Mouse (Mus musculus) G1E (cell line): Measurements from ENCODE around the gene Gprin3. TPM values are rescaled to one million over a fixed set of nuclear protein-coding genes. Genes with fewer than 3 reads are reported as not detected.
"Not testable (repeated sequence)": the region's sequence is repeated elsewhere in the genome, so short reads cannot be mapped to it uniquely, and the experiment has no call there.

Source experiments
- ATAC-seq: 2 replicates; pipeline ENCODE4 v1.8.0; 2016; ENCODE audit warnings: mild to moderate bottlenecking; ENCODE audit not compliant: insufficient number of reproducible peaks, poor library complexity, low FRiP score, severe bottlenecking; ENCODE audit errors: extremely low read depth
- DNase-seq: peaks from one replicate; pipeline ENCODE4 v3.0.0; 2012; ENCODE audit warnings: low spot score
- H3K27me3 ChIP-seq: 2 replicates; pipeline ENCODE4 v1.6.1; 2012; ENCODE audit warnings: mild to moderate bottlenecking, low read length, inconsistent platforms; ENCODE audit not compliant: insufficient read depth
- H3K36me3 ChIP-seq: replicated peaks from 2 replicates; pipeline ENCODE3; 2012; ENCODE audit warnings: mild to moderate bottlenecking, inconsistent platforms
- H3K4me1 ChIP-seq: 2 replicates; pipeline ENCODE4 v1.6.1; 2012; ENCODE audit warnings: low read depth, low read length, inconsistent platforms, mixed read lengths; ENCODE audit not compliant: insufficient read depth
- H3K4me3 ChIP-seq: 2 replicates; pipeline ENCODE4 v1.5.1; 2012; ENCODE audit warnings: low read depth, mild to moderate bottlenecking, inconsistent platforms, low read length, moderate library complexity, mixed read lengths
- H3K9me3 ChIP-seq: replicated peaks from 2 replicates; pipeline ENCODE4 v1.6.1; 2012; ENCODE audit warnings: inconsistent platforms
- CTCF ChIP-seq: IDR thresholded peaks from 2 replicates; pipeline ENCODE4 v1.5.1; 2012; ENCODE audit warnings: low read depth, low read length, inconsistent platforms, mixed read lengths
- GATA1 ChIP-seq: IDR thresholded peaks from 2 replicates; pipeline ENCODE4 v1.6.1; 2012; ENCODE audit warnings: borderline replicate concordance, low read length, inconsistent platforms, mixed read lengths
- GATA2 ChIP-seq: IDR thresholded peaks from 2 replicates; pipeline ENCODE4 v1.6.1; 2012; ENCODE audit warnings: low read depth, low read length, inconsistent platforms, borderline replicate concordance
- POLR2AphosphoS5 ChIP-seq: IDR thresholded peaks from 2 replicates; pipeline ENCODE4 v1.6.1; 2012; ENCODE audit warnings: low read depth, low read length, inconsistent platforms; ENCODE audit not compliant: insufficient replicate concordance
- TAL1 ChIP-seq: conservative IDR thresholded peaks from 2 replicates; pipeline ENCODE4 v1.6.1; 2012; ENCODE audit warnings: low read depth, low read length, inconsistent platforms, mixed read lengths
- polyA plus RNA-seq: library from polyadenylated mRNA; stranded (reverse); fragments of >175 nt; gene quantifications from 2 replicates; pipeline ENCODE4 v1.2.3, GENCODE M21; 2012
- total RNA-seq, 2 experiments: library from RNA; stranded (forward) in 1 of 2; stranded (reverse) in 1 of 2; fragments of 200-1000 nt in 1 of 2; fragments of >200 nt in 1 of 2; fragmentation: Nextera tagmentation in 1 of 2; gene quantifications; 2 replicates each; pipeline ENCODE4 v1.2.3; 2014 to 2017

Gprin3 gene
- total and polyA plus RNA-seq, 3 experiments, result 0.11 TPM; not detected in 2

DNA sequence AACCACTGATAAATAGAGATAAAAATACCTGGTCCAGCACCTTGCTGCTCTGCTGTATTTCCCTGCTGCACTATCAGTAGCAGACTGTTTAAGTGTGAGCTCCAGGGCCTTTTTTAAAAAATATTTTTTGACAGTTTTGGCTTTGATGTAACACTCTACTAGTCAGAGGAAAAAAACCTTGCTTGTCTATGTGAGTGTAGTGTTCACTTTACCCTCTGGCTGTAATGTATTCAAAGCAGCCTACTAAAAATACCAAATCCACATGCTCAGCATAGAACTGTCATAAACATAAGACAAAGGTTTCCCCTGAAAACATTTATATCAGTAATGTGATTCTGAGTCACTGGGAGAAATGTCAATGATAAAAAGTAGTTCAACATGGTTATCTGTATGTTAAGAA is 111.0 kb downstream of the Gprin3 start:
- Histone ChIP-seq H3K4me1 (no peaks in the 10 kb centered on the region), H3K27me3 (no peaks in the 10 kb centered on the region), H3K4me3 (no peak overlapping the region), H3K9me3 (no peaks in the 10 kb centered on the region), H3K36me3 (no peaks in the 10 kb centered on the region)
- TF ChIP-seq GATA1, result no peak
- TF ChIP-seq TAL1, result no peak
- TF ChIP-seq CTCF, result no peak
- DNase-seq (no peak), ATAC-seq (no peak)

DNA sequence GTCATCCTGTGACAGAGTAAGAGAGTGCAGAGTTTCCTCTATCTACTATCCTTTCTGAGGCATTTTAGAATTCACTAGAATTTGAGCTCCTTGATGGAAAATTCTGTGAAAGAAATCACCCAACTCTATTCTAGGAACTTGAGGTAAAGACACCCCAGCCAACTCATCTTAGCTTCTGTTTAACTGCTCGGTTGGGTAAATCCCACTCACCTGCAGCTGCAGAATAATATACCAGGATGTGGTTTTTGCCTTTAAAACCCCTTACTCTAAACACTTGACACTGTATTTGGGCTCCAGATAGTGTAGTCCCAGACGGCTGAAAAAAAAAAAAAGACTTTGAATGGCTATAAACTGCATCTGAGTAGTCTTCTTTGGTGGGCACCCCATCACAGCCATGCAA is 112.9 kb downstream of the Gprin3 start:
- no peaks in the 10 kb centered on the region for H3K36me3 ChIP-seq
- H3K27me3 ChIP-seq, result no peaks in the 10 kb centered on the region
- no peak for ATAC-seq
- H3K4me1 ChIP-seq, result no peaks in the 10 kb centered on the region
- H3K9me3 ChIP-seq, result no peaks in the 10 kb centered on the region
- H3K4me3 ChIP-seq, result no peak overlapping the region
- DNase-seq, result no peak
- TF ChIP-seq TAL1 (no peak), CTCF (no peak), GATA2 (no peak), GATA1 (no peak), POLR2AphosphoS5 (no peak)

DNA sequence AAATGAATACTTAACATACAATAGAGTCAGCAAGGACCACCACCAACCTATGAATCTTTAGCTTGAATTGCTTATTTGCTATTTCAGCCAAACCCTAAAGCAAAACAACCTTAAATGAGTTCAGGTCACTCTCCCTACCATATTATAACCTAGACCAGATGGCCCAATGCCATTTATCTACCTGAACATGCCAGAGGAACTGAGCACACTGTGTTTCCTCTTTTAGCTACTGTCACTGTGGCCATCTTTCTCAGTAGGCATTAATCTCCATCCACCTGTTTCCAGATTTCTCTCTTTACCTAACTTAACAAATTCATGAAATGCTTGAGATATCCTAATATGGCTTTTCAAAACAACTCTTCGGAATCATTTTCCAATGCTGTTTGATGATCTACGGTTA is 114.9 kb downstream of the Gprin3 start:
- H3K36me3 ChIP-seq, result no peaks in the 10 kb centered on the region
- TF ChIP-seq GATA2 (no peak), TAL1 (no peak), GATA1 (no peak), CTCF (no peak), POLR2AphosphoS5 (no peak)
- no peak overlapping the region for H3K4me3 ChIP-seq
- ATAC-seq, result no peak
- no peaks in the 10 kb centered on the region for H3K4me1 ChIP-seq
- DNase-seq, result no peak
- no peaks in the 10 kb centered on the region for H3K27me3 ChIP-seq
- no peaks in the 10 kb centered on the region for H3K9me3 ChIP-seq

- not testable (repeated sequence) for H3K9me3 ChIP-seq, H3K4me1 ChIP-seq, ATAC-seq, H3K27me3 ChIP-seq, DNase-seq, H3K4me3 ChIP-seq, H3K36me3 ChIP-seq
These were observed 121.7 kb downstream of the Gprin3 start for GRCm38 (mm10) chr6:59304235-59304942.

GRCm38 (mm10) chr6:59303031-59303430 is 123.1 kb downstream of the Gprin3 start:
- ATAC-seq (no peak), DNase-seq (no peak)

More at GRCm38 (mm10) chr6:59303031-59303430, 123.1 kb downstream of the Gprin3 start:
- Histone ChIP-seq H3K27me3 (no peaks in the 10 kb centered on the region), H3K36me3 (no peaks in the 10 kb centered on the region), H3K9me3 (no peaks in the 10 kb centered on the region), H3K4me3 (no peak overlapping the region), H3K4me1 (no peaks in the 10 kb centered on the region)
- TF ChIP-seq GATA2, result no peak
- TF ChIP-seq CTCF, result no peak
- no peak for TF ChIP-seq TAL1
- no peak for TF ChIP-seq GATA1
- no peak for TF ChIP-seq POLR2AphosphoS5

Other genes with a start within 250 kb of the Gprin3 start
- gene Tigd2, start 217.4 kb downstream of the Gprin3 start, total RNA-seq (2014; fragmentation: Nextera tagmentation), result 23.0 and 23.8 TPM in 2 replicates
- gene Tigd2, start 217.4 kb downstream of the Gprin3 start, total RNA-seq (2017), result 27.1 and 29.7 TPM in 2 replicates
- gene Tigd2, start 217.4 kb downstream of the Gprin3 start, polyA plus RNA-seq, result 5.7 and 6.2 TPM in 2 replicates